Mouse (Mus musculus) mature B cell (primary cell): Measurements from ENCODE around the gene Cryl1.

Source experiments
- in situ Hi-C: fragments of 300-500 bp; cut with MboI; formaldehyde crosslinking; loops from 2 replicates; pipeline ENCODE4 v1.14.3; 2019

The Cryl1 gene

GRCm38 (mm10) chr14:57375205-57375604, 23.1 kb downstream of the Cryl1 start:
- in situ Hi-C loops: no loop called here

DNA sequence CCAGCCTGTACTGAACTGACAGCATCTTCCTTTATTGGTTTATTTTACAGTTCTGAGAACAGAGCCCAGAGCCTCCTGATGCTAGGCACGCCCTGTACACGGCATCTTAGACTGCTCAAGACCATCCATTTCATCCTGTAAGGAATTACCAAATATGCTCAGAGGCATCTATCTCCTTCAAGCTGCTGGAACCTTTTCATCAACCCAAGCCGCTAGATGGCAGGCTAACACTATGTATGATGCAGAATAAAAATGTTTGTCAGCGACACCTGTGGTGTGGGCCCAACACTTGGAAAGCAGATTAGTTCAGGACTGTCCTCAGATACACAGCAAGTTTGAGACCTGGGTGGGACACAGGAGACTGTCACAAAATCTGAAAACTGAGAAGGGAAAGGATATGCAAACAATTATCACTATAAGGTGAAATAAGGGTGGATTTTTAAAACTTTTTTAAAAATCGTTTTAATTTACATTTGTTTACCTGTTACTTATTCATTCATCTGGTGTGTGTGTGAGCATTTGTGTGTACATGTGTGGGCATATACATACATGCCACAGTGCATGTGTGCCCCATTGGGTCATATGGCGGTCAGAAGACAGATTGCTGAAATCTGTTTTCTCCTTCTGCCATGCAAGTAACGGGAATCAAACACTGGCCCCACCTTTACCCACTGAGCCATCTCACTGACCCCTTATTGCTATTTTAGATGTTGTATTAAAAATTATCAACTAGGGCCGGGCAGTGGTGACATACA, 25.8 kb downstream of the Cryl1 start:
- in situ Hi-C loops: no loop called here

- in situ Hi-C loops: no loop called here
Observed at GRCm38 (mm10) chr14:57367327-57367726, 31.0 kb downstream of the Cryl1 start.

GRCm38 (mm10) chr14:57366724-57367123, 31.6 kb downstream of the Cryl1 start:
- in situ Hi-C loops: no loop called here

- in situ Hi-C loops: no loop called here
Observed at GRCm38 (mm10) chr14:57365341-57365740, 33.0 kb downstream of the Cryl1 start.

DNA sequence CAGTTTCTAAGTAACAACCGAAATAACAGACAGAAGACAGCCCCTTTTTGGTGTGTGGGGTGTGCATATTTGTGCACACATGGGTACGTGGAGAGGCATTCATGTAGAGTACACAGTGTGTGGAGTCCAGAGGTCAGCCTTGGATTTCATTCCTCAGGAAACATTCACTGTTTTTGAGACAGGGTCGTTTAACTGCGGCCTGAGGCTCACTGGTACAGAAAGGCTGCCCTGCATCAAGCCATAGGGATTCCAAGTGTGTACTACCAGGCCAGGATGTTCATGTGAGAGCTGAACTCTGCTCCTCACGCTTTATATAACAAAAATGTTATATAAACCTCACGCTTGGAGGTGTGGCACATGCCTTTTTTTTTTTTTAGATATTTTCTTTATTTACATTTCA, 34.5 kb downstream of the Cryl1 start:
- in situ Hi-C loops: no loop called here

DNA sequence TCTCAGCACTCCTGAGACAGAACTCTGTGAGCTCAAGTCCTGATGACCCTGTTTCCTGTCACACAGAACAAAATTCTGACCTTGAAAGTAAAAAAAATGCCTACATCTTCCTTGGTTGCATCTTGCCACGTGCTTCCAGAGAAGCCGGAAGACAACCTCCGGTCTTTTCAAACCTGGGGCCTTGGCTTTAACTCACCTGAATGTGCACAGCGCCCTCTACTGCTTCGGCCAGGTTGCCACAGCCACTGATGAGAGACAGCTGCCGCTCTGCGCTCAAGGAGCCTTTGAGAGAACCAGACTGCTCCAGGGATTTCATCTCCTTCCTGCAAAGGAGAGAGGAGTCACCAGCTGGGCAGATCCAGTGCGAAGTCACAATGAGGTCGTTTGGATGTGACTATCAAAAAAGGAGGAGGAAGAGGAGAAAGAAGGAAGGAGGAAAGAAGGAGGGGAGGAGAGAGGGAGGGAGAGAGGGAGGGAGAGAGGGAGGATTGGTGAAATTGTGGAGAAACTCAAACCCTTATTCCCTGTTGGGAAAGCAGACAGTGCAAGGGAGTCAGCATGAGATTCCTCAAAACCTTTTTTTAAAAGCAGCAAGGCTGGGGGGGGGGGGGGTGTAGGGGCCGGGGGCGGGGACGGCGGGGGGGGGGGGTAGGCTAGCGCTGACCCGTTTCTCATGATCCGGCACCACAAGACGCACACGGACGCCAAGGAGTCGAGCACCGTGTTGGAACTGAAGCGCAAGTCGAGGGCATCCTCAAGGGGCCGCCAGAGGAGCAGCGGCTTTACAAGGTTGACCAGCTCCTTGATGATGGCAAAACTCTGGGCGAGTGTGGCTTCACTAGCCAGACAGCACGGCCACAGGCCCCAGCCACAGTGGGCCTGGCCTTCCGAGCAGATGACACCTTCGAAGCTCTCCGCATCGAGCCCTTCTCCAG, 35.3 kb downstream of the Cryl1 start:
- in situ Hi-C loops: no loop called here

GRCm38 (mm10) chr14:57357030-57357429, 41.3 kb downstream of the Cryl1 start:
- in situ Hi-C loops: no loop called here

GRCm38 (mm10) chr14:57351521-57352235, 46.7 kb downstream of the Cryl1 start:
- in situ Hi-C loops: no loop called here

GRCm38 (mm10) chr14:57349955-57350354, 48.4 kb downstream of the Cryl1 start:
- in situ Hi-C loops: no loop called here

- in situ Hi-C loops: no loop called here
Observed at GRCm38 (mm10) chr14:57348155-57348554, 50.2 kb downstream of the Cryl1 start.

DNA sequence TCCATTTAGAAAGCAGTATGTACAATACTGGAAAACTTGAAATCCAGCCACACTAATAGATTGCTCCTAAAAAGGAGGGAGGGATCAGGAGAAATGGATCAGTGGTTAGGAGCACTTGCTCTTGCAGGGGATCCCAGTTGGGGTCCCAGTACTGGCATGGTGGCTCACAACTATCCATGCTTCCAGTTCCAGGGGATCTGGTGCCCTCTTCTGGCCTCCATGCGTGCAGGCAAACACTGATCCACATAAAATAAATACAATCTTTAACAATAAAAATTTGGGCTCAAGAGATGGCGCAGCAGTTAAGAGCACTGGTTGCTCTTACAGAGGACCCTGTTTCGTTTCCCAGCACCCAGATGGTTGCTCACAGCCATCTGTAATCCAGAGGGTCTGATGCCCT, 52.2 kb downstream of the Cryl1 start:
- in situ Hi-C loops: no loop called here

DNA sequence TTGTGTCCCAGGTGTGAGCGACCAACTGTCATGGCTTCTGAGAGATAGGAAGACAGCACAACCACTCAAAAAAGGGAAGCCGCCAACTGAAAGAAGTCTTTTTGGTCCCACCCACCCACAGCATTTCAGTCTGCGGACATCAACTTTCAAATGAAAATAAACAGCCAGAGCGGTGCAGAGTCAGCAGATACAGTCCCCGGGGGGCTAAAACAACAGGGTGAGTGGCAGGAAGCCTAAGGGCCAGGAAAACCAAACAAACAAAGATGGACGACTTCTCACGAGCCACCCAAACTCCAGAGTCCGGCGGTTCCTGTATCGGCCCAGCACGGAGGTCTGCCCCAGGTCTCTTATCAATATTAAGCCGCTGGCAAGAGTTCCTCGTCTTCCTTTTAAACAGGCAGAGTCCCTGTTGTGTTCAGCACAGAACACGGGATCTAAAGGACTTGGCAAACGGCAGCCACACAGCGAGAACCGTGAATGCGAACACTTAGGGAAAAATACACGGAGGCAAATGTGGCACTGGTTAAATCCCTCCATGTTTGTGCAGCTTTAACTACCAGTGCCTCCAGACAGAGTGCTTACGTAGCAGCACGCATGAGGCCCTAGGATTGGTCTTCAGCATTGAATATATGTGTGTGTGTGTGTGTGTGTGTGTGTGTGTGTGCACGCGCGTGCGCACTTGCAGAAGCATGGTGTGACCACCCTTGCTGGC, 53.4 kb downstream of the Cryl1 start:
- in situ Hi-C loops: no loop called here

GRCm38 (mm10) chr14:57343057-57343750, 55.1 kb downstream of the Cryl1 start:
- in situ Hi-C loops: no loop called here

GRCm38 (mm10) chr14:57342316-57343055, 55.8 kb downstream of the Cryl1 start:
- in situ Hi-C loops: no loop called here

DNA sequence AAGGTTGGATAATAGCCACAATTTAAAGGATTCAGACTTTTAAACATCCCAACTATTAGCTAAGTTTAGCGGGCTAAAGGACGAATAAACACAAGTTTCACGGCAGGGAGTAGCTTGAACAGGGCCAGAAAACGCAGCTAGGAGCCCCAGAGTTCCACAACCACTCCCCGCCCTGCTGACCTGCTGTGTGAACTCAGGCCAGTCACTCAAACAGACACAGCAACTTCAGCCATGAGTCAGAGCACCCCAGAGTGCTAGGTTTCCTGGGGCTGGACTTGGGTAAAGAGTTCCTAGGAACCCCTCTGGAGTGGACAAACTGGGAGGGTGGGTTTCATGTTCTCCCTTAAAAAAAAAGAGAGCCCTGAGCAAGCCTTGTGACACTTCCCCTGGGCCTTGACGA, 59.7 kb downstream of the Cryl1 start:
- in situ Hi-C loops: no loop called here

- in situ Hi-C loops: no loop called here
Observed at GRCm38 (mm10) chr14:57334833-57335232, 63.5 kb downstream of the Cryl1 start.

DNA sequence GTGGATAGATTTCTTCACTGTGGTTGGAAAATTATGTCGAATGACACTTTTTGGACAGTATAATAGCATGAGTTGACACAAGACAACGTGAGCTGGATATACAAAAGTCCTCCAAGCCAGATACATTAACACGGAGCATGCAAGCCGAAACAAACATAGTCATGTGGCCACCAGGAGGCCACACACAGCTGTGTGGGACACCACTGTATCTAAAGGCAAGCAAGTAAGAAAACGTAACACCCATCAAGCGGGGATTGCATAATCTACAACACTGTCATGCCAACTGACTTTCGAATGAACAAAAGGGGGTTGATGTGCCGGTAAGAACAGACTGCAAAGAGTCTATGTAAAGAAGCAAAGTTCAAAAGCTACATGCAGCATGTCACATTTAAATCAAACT, 65.8 kb downstream of the Cryl1 start:
- in situ Hi-C loops: no loop called here

GRCm38 (mm10) chr14:57331097-57331496, 67.2 kb downstream of the Cryl1 start:
- in situ Hi-C loops: no loop called here

DNA sequence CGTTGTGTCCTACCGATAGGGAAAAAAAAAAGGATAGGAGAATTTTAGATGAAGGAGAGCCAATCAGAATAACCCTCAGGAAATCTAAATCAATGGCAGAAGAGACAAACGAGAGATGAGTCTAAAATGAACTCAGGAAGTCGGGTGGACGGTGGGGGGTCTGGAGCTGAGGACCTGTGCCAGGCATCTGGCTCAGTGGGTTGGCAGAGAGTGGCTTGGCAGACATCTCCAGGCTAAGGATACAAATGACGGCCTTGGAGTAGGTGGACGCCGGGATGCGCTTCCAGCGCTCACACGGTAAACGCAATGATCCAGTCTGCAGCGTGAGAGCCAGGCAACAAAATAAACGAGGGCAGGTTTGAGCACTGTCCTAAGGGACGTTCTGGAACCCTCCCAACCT, 68.7 kb downstream of the Cryl1 start:
- in situ Hi-C loops: no loop called here
